Mouse (Mus musculus) adrenal gland, postnatal 36 days (tissue): Measurements from ENCODE around the gene Gstp2. TPM values are rescaled to one million over a fixed set of nuclear protein-coding genes. Genes with fewer than 3 reads are reported as not detected.

ENCODE experiments used
- DNase-seq, 2 experiments: peaks; one replicate each; pipeline ENCODE4 v3.0.0; 2021; ENCODE audit warnings: mixed read lengths in 1 of 2
- total RNA-seq, 2 experiments: library from RNA; stranded (reverse); gene quantifications; 2 replicates each; pipeline ENCODE4 v1.2.3; 2021

Gstp2 gene
- total RNA-seq, 2 experiments from 2014 or later: 56.1 to 59.7 TPM

GRCm38 (mm10) chr19:4005971-4006370 is 39.9 kb downstream of the Gstp2 start:
- no peak for DNase-seq

GRCm38 (mm10) chr19:4005091-4005490 is 40.7 kb downstream of the Gstp2 start:
- no peak for DNase-seq

- DNase-seq: no peak
Observed at GRCm38 (mm10) chr19:4004331-4004730, 41.5 kb downstream of the Gstp2 start.

GRCm38 (mm10) chr19:4003641-4004040 is 42.2 kb downstream of the Gstp2 start:
- no peak for DNase-seq

GRCm38 (mm10) chr19:4003112-4003511 is 42.7 kb downstream of the Gstp2 start, which contains the start of gene Doc2g:
Gene Doc2g, plus strand, starts transcription at chr19:4003313.
- no peak for DNase-seq

GRCm38 (mm10) chr19:4001752-4002151 is 44.1 kb downstream of the Gstp2 start:
- no peak for DNase-seq

- no peak for DNase-seq
Observed at GRCm38 (mm10) chr19:4000949-4001525, 44.8 kb downstream of the Gstp2 start.

- DNase-seq: peak; percentile 94 to 96
Observed at GRCm38 (mm10) chr19:4000119-4000900, 45.5 kb downstream of the Gstp2 start, which contains the start of the genes Nudt8 and Gm49405. Gene Nudt8, plus strand, starts transcription at chr19:4000580. Gene Gm49405, plus strand, starts transcription at chr19:4000626.

GRCm38 (mm10) chr19:3999121-3999730 is 46.6 kb downstream of the Gstp2 start:
- DNase-seq: no peak

- no peak for DNase-seq
Observed at GRCm38 (mm10) chr19:3998335-3998734, 47.5 kb downstream of the Gstp2 start.

- DNase-seq: no peak
Observed at GRCm38 (mm10) chr19:3997231-3997630, 48.6 kb downstream of the Gstp2 start.

GRCm38 (mm10) chr19:3996747-3997146 is 49.1 kb downstream of the Gstp2 start:
- no peak for DNase-seq

GRCm38 (mm10) chr19:3996106-3996505 is 49.7 kb downstream of the Gstp2 start:
- no peak for DNase-seq

GRCm38 (mm10) chr19:3995505-3995904 is 50.3 kb downstream of the Gstp2 start:
- DNase-seq: no peak

- DNase-seq: no peak
Observed at GRCm38 (mm10) chr19:3994932-3995331, 50.9 kb downstream of the Gstp2 start.

- no peak for DNase-seq
Observed at GRCm38 (mm10) chr19:3992416-3992815, 53.4 kb downstream of the Gstp2 start, which contains the start of gene Tbx10. Gene Tbx10, plus strand, starts transcription at chr19:3992752.

- DNase-seq: no peak
Observed at GRCm38 (mm10) chr19:3991966-3992365, 53.9 kb downstream of the Gstp2 start.

- DNase-seq: no peak
Observed at GRCm38 (mm10) chr19:3991562-3991961, 54.3 kb downstream of the Gstp2 start.

- no peak for DNase-seq
Observed at GRCm38 (mm10) chr19:3990804-3991203, 55.0 kb downstream of the Gstp2 start.
